Mouse (Mus musculus): ENCODE results near the gene Chrna1. TPM values are rescaled to one million over a fixed set of nuclear protein-coding genes. Genes with fewer than 3 reads are reported as not detected.

Chrna1 gene
- total and polyA plus RNA-seq, 2 experiments from 2014 or later, result 0.05 TPM; not detected in 1

DNA sequence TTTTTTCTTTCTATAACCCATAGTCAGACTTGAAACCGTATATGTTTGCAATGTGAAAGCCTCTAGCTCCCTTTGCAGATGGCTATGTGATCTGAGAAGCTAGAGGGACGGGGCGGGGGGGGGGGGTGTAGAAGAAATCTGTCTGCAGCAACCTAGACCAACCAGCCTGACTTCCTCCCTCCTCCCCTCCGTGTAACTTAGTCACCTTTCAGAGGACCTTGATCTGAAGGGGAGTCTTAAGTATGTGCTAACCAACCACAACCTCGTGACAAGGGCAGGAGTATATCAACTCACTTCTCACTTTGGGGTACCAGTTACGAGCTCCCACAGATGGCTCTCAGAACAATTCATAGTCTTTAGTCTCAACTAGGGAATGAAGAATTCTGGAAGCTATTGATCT lies 28.3 kb upstream of the Chrna1 start:
- peaks cover 17% of the 10 kb centered on the region for H3K36me3 ChIP-seq (replicated peaks; ENCODE audit: control insufficient read depth, insufficient read depth, low read length)
- H3K9me3 ChIP-seq (replicated peaks; ENCODE audit: control insufficient read depth, low read length), result no peaks in the 10 kb centered on the region
- no peak overlapping the region for H3K4me2 ChIP-seq (ENCODE audit: low read depth, low read length)
- no peaks in the 10 kb centered on the region for H3K4me1 ChIP-seq (ENCODE audit: control insufficient read depth, insufficient read depth)
- H3K27me3 ChIP-seq (ENCODE audit: control insufficient read depth, insufficient read depth, low read length), result no peaks in the 10 kb centered on the region
- no peak overlapping the region for H3K4me3 ChIP-seq (ENCODE audit: low read depth, low read length)
- DNase-seq (ENCODE audit: low spot score) (no peak), ATAC-seq (ENCODE audit: insufficient read depth, low read depth) (no peak)
- H3K9ac ChIP-seq (replicated peaks; ENCODE audit: low read depth, low read length), result no peak overlapping the region
- no peak overlapping the region for H3K27ac ChIP-seq (ENCODE audit: low read depth)
- WGBS, result 77% methylated on average over 6 of the region's 6 CpGs
- TF ChIP-seq CTCF (IDR thresholded peaks at IDR 0.05; ENCODE audit: low read depth) (no peak), EP300 (IDR thresholded peaks at IDR 0.05; ENCODE audit: low read depth) (no peak)

DNA sequence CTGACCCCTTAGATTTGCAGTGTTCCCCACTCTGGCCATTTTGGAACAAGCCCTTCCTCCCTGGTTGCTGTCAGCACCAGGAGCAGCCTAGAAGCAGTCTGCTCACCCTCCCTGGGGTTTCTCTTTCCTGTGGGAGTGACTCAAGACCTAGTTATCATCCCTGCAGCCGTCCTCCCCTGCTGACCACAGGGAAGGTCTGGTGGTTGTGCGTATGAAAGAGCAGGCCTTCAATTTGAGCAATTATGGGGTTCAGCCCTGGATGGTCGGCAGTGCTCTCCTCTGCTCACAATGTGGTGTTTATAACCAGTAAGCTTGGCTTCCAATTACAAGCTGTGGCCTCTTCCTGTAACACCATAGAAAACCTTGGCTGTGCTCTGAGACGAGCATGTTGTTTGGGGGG lies 27.5 kb upstream of the Chrna1 start:
- ATAC-seq (ENCODE audit: insufficient read depth, low read depth), result peak; percentile 55
- no peak overlapping the region for H3K4me2 ChIP-seq (ENCODE audit: low read depth, low read length)

DNA sequence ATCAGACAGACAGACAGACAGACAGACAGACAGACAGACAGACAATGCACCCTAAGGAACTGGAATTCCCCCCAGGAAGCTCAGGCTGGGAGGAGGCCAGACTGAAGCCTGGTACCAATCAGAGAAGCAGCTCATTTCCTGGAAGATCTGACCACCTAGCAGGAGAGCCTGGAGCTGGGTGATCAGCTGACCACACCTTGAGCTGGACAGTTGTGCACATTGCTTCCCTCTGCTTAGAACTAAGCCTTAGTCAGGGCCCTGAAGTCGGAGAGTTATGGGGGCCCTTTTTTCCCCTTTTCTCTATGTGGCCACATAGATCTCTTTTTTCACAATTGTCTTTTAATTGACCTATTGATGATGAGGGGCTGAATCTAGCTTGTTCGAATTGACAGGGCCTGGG lies 27.0 kb upstream of the Chrna1 start:
- no peak overlapping the region for H3K27ac ChIP-seq (ENCODE audit: low read depth)
- H3K9ac ChIP-seq (replicated peaks; ENCODE audit: low read depth, low read length), result no peak overlapping the region
- no peak for DNase-seq (ENCODE audit: low spot score)
- no peaks in the 10 kb centered on the region for H3K9me3 ChIP-seq (replicated peaks; ENCODE audit: control insufficient read depth, low read length)
- 56% methylated on average over 2 of the region's 2 CpGs for WGBS
- ATAC-seq (ENCODE audit: insufficient read depth, low read depth), result no peak
- H3K4me1 ChIP-seq (ENCODE audit: control insufficient read depth, insufficient read depth), result no peaks in the 10 kb centered on the region
- H3K4me2 ChIP-seq (ENCODE audit: low read depth, low read length), result no peak overlapping the region
- H3K36me3 ChIP-seq (replicated peaks; ENCODE audit: control insufficient read depth, insufficient read depth, low read length), result peaks cover 12% of the 10 kb centered on the region
- TF ChIP-seq EP300 (IDR thresholded peaks at IDR 0.05; ENCODE audit: low read depth), result no peak
- no peak for TF ChIP-seq CTCF (IDR thresholded peaks at IDR 0.05; ENCODE audit: low read depth)
- H3K27me3 ChIP-seq (ENCODE audit: control insufficient read depth, insufficient read depth, low read length), result no peaks in the 10 kb centered on the region
- H3K4me3 ChIP-seq (ENCODE audit: low read depth, low read length), result no peak overlapping the region

More for the DNA sequence above, 27.5 kb upstream of the Chrna1 start:
- Histone ChIP-seq H3K9me3 (replicated peaks; ENCODE audit: control insufficient read depth, low read length) (no peaks in the 10 kb centered on the region), H3K4me3 (ENCODE audit: low read depth, low read length) (no peak overlapping the region), H3K36me3 (replicated peaks; ENCODE audit: control insufficient read depth, insufficient read depth, low read length) (peaks cover 16% of the 10 kb centered on the region), H3K27ac (ENCODE audit: low read depth) (no peak overlapping the region), H3K4me1 (ENCODE audit: control insufficient read depth, insufficient read depth) (no peaks in the 10 kb centered on the region), H3K27me3 (ENCODE audit: control insufficient read depth, insufficient read depth, low read length) (no peaks in the 10 kb centered on the region), H3K9ac (replicated peaks; ENCODE audit: low read depth, low read length) (no peak overlapping the region)
- TF ChIP-seq CTCF (IDR thresholded peaks at IDR 0.05; ENCODE audit: low read depth), result no peak
- no peak for TF ChIP-seq EP300 (IDR thresholded peaks at IDR 0.05; ENCODE audit: low read depth)
- no peak for DNase-seq (ENCODE audit: low spot score)
- 38% methylated on average over 4 of the region's 4 CpGs for WGBS

DNA sequence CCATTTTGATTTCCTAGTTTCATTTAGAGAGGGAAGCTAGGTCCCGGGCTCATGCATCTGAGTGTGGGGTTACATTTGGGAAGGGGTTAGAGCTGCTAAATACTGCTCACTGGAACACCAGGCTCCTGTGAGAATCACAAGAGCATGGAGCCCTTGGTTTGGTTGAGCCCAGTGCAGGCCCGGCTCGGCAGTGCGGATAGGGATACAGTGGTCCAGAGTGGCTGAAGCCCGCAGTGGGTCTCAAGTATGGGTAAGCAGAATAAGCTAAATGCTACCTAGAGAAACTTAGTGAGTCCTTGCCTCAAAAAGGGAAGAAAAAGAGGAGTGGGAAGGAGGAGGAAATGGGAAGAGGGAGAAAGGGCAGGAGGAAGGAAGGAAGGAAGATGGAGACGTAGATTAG lies 26.5 kb upstream of the Chrna1 start:
- TF ChIP-seq EP300 (IDR thresholded peaks at IDR 0.05; ENCODE audit: low read depth) (no peak), CTCF (IDR thresholded peaks at IDR 0.05; ENCODE audit: low read depth) (no peak)
- ATAC-seq (ENCODE audit: insufficient read depth, low read depth) (no peak), DNase-seq (ENCODE audit: low spot score) (no peak)
- 88% methylated on average over 6 of the region's 6 CpGs for WGBS
- Histone ChIP-seq H3K9ac (replicated peaks; ENCODE audit: low read depth, low read length) (no peak overlapping the region), H3K27me3 (ENCODE audit: control insufficient read depth, insufficient read depth, low read length) (no peaks in the 10 kb centered on the region), H3K9me3 (replicated peaks; ENCODE audit: control insufficient read depth, low read length) (no peaks in the 10 kb centered on the region), H3K4me2 (ENCODE audit: low read depth, low read length) (no peak overlapping the region), H3K27ac (ENCODE audit: low read depth) (no peak overlapping the region), H3K36me3 (replicated peaks; ENCODE audit: control insufficient read depth, insufficient read depth, low read length) (peaks cover 9% of the 10 kb centered on the region; the same call in 1 of the 2 replicates), H3K4me3 (ENCODE audit: low read depth, low read length) (no peak overlapping the region), H3K4me1 (ENCODE audit: control insufficient read depth, insufficient read depth) (no peaks in the 10 kb centered on the region)

DNA sequence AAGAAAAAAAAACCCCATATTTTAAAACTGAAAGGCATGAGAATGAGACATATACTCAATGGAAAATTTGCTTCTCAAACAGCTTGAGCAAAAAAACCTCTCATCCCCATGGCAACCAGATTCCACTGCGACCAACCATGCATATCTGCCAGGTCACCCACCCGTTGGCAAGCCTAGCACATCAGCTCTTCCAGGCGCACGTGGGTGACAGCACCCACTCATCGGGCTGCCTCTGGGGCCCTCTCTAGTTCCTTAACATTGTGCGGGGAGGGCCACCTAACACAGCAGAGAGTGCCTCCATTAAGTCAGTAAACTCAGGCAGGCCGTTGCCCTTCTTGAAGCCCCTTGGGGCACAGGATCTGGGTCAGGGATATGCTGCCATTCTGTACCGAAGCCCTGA lies 24.9 kb upstream of the Chrna1 start:
- H3K9ac ChIP-seq (replicated peaks; ENCODE audit: low read depth, low read length), result no peak overlapping the region
- no peaks in the 10 kb centered on the region for H3K27me3 ChIP-seq (ENCODE audit: control insufficient read depth, insufficient read depth, low read length)
- no peaks in the 10 kb centered on the region for H3K36me3 ChIP-seq (replicated peaks; ENCODE audit: control insufficient read depth, insufficient read depth, low read length)
- TF ChIP-seq EP300 (IDR thresholded peaks at IDR 0.05; ENCODE audit: low read depth) (no peak), CTCF (IDR thresholded peaks at IDR 0.05; ENCODE audit: low read depth) (no peak)
- H3K9me3 ChIP-seq (replicated peaks; ENCODE audit: control insufficient read depth, low read length), result no peaks in the 10 kb centered on the region
- ATAC-seq (ENCODE audit: insufficient read depth, low read depth) (no peak), DNase-seq (ENCODE audit: low spot score) (no peak)
- 60% methylated on average over 8 of the region's 8 CpGs for WGBS
- no peak overlapping the region for H3K4me2 ChIP-seq (ENCODE audit: low read depth, low read length)
- H3K4me1 ChIP-seq (ENCODE audit: control insufficient read depth, insufficient read depth), result no peaks in the 10 kb centered on the region
- H3K27ac ChIP-seq (ENCODE audit: low read depth), result no peak overlapping the region
- H3K4me3 ChIP-seq (ENCODE audit: low read depth, low read length), result no peak overlapping the region

DNA sequence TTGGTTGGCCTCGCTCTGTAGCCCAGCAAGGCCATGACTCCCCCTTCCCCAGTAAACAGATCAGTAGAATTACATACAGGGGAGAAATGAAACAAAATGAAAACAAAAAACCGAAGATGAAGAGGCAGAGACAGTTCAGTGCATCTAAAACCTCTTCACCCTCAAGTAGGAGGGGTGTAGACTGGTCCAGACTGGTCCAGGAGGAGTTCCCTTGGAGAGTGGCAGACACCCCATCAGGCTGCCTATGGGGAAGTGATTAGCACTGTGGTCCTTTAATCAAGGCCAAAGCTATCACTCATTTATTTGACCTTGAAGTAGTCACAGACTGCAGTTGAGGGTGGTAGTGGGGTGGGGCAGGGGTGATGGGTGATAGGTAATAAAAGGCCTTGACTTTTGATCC lies 24.4 kb upstream of the Chrna1 start:
- Histone ChIP-seq H3K27ac (ENCODE audit: low read depth) (no peak overlapping the region), H3K9ac (replicated peaks; ENCODE audit: low read depth, low read length) (no peak overlapping the region), H3K36me3 (replicated peaks; ENCODE audit: control insufficient read depth, insufficient read depth, low read length) (no peaks in the 10 kb centered on the region), H3K27me3 (ENCODE audit: control insufficient read depth, insufficient read depth, low read length) (no peaks in the 10 kb centered on the region), H3K4me1 (ENCODE audit: control insufficient read depth, insufficient read depth) (no peaks in the 10 kb centered on the region), H3K4me2 (ENCODE audit: low read depth, low read length) (no peak overlapping the region), H3K9me3 (replicated peaks; ENCODE audit: control insufficient read depth, low read length) (no peaks in the 10 kb centered on the region), H3K4me3 (ENCODE audit: low read depth, low read length) (no peak overlapping the region)
- 84% methylated on average over 2 of the region's 2 CpGs for WGBS
- no peak for TF ChIP-seq EP300 (IDR thresholded peaks at IDR 0.05; ENCODE audit: low read depth)
- no peak for TF ChIP-seq CTCF (IDR thresholded peaks at IDR 0.05; ENCODE audit: low read depth)
- no peak for ATAC-seq (ENCODE audit: insufficient read depth, low read depth)
- DNase-seq (ENCODE audit: low spot score), result no peak
